Mouse (Mus musculus): ENCODE results near the gene Zfp451. TPM values are rescaled to one million over a fixed set of nuclear protein-coding genes. Genes with fewer than 3 reads are reported as not detected.
A peak's percentile ranks its signal among the peaks of the same experiment; 100 is the strongest.

Zfp451 gene
- polyA plus RNA-seq, 1 experiment from 2014 or later = 43.4 TPM

DNA sequence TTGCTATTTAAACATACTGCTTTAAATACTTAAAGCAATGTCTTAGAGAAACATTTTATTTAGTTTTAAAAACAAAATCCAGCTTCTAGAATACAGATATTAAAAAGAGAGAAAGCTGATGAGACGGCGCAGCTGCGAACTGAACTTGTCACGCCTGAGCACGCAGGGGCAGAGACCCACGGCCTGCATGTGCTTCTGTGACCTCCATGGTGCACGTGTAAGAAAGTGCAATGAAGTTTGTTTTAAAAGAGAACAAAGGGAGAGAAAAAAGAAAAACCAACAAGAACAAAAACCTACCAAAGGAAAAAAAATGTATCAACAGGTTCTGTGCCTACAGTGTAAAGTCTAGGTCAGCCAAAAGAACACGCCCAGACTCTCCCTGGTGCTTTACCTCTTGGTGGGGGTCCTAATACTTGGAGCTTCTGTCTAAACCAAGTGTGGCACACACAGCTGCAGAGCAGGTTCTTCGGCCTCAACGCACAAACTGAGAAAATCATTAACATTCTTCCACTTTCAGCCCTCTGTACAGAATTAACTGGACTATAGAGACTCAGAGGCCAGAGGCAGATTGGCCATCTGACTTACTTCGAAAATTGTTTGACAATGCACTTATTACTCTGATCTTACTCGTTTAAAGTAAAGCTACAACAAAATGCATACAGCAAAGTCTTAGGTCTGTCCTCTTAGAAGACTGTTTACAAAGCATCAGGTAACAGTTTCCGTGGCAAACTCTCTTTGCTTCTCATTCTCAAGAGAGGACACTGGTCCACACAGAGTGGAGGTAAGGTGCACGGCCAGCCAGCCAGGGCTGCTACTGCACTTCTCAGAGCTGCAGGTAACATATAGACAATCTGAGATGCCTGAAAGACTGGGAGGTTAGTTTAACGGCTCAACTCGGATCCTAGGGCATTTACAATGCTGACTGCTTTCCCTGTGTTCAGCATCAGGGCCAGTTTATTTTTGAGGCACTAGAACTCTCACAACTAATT, 47.6 kb downstream of the Zfp451 start:
- no peak overlapping the region for H3K4me3 ChIP-seq (ENCODE audit: low read depth, low read length)
- no peaks in the 10 kb centered on the region for H3K9me3 ChIP-seq (replicated peaks; ENCODE audit: control insufficient read depth, low read length)
- no peaks in the 10 kb centered on the region for H3K4me1 ChIP-seq (ENCODE audit: control insufficient read depth, insufficient read depth, low read length)
- H3K27ac ChIP-seq (ENCODE audit: low read depth, low read length) = no peak overlapping the region
- WGBS = 62% methylated on average over 16 of the region's 16 CpGs
- peaks cover 64% of the 10 kb centered on the region for H3K36me3 ChIP-seq (ENCODE audit: control insufficient read depth, insufficient read depth, low read length)
- no peaks in the 10 kb centered on the region for H3K27me3 ChIP-seq (replicated peaks; ENCODE audit: control insufficient read depth, insufficient read depth, low read length)
- ATAC-seq (no peak), DNase-seq (ENCODE audit: low spot score) (no peak)
- no peak overlapping the region for H3K4me2 ChIP-seq (ENCODE audit: low read length)
- H3K9ac ChIP-seq (ENCODE audit: low read length) = no peak overlapping the region

DNA sequence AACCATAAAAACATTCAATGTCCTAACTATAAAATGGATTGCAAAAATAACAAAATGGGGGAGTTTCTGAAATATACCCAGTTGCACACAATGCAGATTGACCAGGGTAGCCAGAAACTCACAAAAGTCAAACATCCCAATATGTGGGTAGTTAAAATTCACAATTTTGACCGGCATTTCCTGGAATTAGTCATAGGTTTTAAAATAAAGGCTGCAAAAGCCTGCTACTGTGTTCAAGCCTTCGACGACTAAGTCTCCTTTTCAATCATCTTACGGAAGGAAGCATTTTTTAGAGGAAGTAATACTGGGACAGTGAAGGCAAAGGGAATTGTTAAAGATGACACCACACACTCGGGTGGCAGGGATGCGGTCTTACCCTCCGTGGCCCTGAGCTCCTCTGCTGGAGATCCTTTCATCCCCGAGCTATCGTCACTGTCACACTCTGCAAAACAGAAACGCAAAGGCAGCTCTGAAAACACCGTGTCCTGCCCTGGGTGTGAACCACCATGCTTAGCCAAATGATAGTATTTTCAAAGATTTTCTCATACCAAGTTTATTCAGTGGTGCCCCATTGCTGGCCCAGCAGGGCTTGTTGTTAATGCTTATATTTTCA, 48.8 kb downstream of the Zfp451 start:
- H3K4me2 ChIP-seq (ENCODE audit: low read length) = no peak overlapping the region
- H3K9me3 ChIP-seq (replicated peaks; ENCODE audit: control insufficient read depth, low read length) = no peaks in the 10 kb centered on the region
- no peaks in the 10 kb centered on the region for H3K4me1 ChIP-seq (ENCODE audit: control insufficient read depth, insufficient read depth, low read length)
- ATAC-seq = no peak
- no peaks in the 10 kb centered on the region for H3K27me3 ChIP-seq (replicated peaks; ENCODE audit: control insufficient read depth, insufficient read depth, low read length)
- H3K27ac ChIP-seq (ENCODE audit: low read depth, low read length) = no peak overlapping the region
- 89% methylated on average over 11 of the region's 11 CpGs for WGBS
- H3K4me3 ChIP-seq (ENCODE audit: low read depth, low read length) = no peak overlapping the region
- no peak overlapping the region for H3K9ac ChIP-seq (ENCODE audit: low read length)
- H3K36me3 ChIP-seq (ENCODE audit: control insufficient read depth, insufficient read depth, low read length) = peaks cover 55% of the 10 kb centered on the region
- DNase-seq (ENCODE audit: low spot score) = no peak

- Histone ChIP-seq H3K36me3 (ENCODE audit: control insufficient read depth, insufficient read depth, low read length) (peaks cover 44% of the 10 kb centered on the region), H3K4me1 (ENCODE audit: control insufficient read depth, insufficient read depth, low read length) (no peaks in the 10 kb centered on the region), H3K4me3 (ENCODE audit: low read depth, low read length) (no peak overlapping the region), H3K27me3 (replicated peaks; ENCODE audit: control insufficient read depth, insufficient read depth, low read length) (no peaks in the 10 kb centered on the region), H3K27ac (ENCODE audit: low read depth, low read length) (no peak overlapping the region), H3K9ac (ENCODE audit: low read length) (no peak overlapping the region), H3K4me2 (ENCODE audit: low read length) (no peak overlapping the region), H3K9me3 (replicated peaks; ENCODE audit: control insufficient read depth, low read length) (no peaks in the 10 kb centered on the region)
- ATAC-seq (no peak), DNase-seq (ENCODE audit: low spot score) (no peak)
- 76% methylated on average over 2 of the region's 2 CpGs for WGBS
Observed at GRCm38 (mm10) chr1:33763826-33764225, 50.6 kb downstream of the Zfp451 start.

DNA sequence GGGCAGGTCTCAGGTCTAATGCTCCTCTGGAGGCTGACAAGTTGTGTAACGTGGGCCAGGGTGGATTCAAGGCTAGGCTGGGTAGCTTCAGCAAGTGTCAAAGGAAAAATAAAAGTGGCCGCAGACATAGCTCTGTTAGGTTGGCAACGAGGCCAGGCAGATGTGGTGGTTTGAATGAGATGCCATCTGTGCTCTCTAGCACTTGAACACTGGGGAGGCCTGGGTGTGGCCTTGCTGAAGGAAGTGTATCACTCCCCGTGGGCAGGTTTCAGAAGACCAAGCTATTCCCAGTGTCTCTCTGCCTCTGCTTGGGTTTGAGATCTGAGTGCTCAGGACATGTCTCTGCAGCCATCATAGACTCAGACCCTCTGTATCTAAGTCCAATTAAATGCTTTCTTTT, 55.9 kb downstream of the Zfp451 start:
- WGBS = 64% methylated on average over 4 of the region's 4 CpGs
- H3K4me1 ChIP-seq (ENCODE audit: control insufficient read depth, insufficient read depth, low read length) = peaks cover 10% of the 10 kb centered on the region; the same call in 1 of the 2 replicates
- DNase-seq (ENCODE audit: low spot score) (no peak), ATAC-seq (no peak)
- H3K9ac ChIP-seq (ENCODE audit: low read length) = no peak overlapping the region
- H3K27me3 ChIP-seq (replicated peaks; ENCODE audit: control insufficient read depth, insufficient read depth, low read length) = no peaks in the 10 kb centered on the region
- no peak overlapping the region for H3K4me2 ChIP-seq (ENCODE audit: low read length)
- no peaks in the 10 kb centered on the region for H3K9me3 ChIP-seq (replicated peaks; ENCODE audit: control insufficient read depth, low read length)
- H3K27ac ChIP-seq (ENCODE audit: low read depth, low read length) = no peak overlapping the region
- no peak overlapping the region for H3K4me3 ChIP-seq (ENCODE audit: low read depth, low read length)
- peaks cover 12% of the 10 kb centered on the region; the same call in 1 of the 2 replicates for H3K36me3 ChIP-seq (ENCODE audit: control insufficient read depth, insufficient read depth, low read length)

DNA sequence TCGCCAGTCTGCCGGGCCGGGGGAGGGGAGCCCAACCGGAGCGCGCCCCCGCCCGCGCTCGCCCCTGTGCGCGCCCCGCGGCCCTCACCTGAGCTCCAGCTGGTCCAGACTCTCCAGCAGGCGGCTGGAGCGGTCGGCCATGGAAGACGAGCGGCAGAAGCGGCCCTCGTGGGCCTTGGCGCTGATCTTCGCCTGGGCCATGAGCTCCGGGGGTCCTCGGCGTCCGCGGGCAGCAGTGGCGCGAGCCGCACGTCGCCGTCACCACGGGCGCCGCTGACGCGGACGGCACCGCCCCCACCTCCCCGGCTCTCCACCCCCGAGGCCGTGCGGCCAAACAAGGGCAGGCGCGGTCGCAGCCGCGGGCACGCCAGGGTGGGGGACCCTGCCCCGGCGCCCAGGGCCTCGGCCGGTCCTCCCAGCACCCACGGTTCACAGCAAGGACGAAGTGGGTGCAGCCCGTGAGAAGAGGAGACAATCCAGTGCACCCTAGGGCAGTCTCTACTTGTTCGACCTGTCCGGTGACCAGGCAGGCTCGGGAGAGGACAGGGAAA, 56.8 kb downstream of the Zfp451 start, which contains the start of gene Bag2:
TSS of gene Bag2 (minus strand) at position 305 of the 551 bp plus-strand sequence.
- no peaks in the 10 kb centered on the region for H3K27me3 ChIP-seq (replicated peaks; ENCODE audit: control insufficient read depth, insufficient read depth, low read length)
- H3K27ac ChIP-seq (ENCODE audit: low read depth, low read length) = no peak within 1 kb of the TSS
- under 1% methylated on average over 59 of the region's 61 CpGs for WGBS
- ATAC-seq = peak; percentile 87
- H3K4me2 ChIP-seq (ENCODE audit: low read length) = peak within 1 kb of the TSS; percentile 96
- peak within 1 kb of the TSS; percentile 63 for H3K4me3 ChIP-seq (ENCODE audit: low read depth, low read length)
- H3K9me3 ChIP-seq (replicated peaks; ENCODE audit: control insufficient read depth, low read length) = no peaks in the 10 kb centered on the region
- peak within 1 kb of the TSS; percentile 79 for H3K9ac ChIP-seq (ENCODE audit: low read length)
- DNase-seq (ENCODE audit: low spot score) = peak; percentile 44
- H3K4me1 ChIP-seq (ENCODE audit: control insufficient read depth, insufficient read depth, low read length) = peaks cover 10% of the 10 kb centered on the region; the same call in 1 of the 2 replicates
- peaks cover 7% of the 10 kb centered on the region; the same call in 1 of the 2 replicates for H3K36me3 ChIP-seq (ENCODE audit: control insufficient read depth, insufficient read depth, low read length)

DNA sequence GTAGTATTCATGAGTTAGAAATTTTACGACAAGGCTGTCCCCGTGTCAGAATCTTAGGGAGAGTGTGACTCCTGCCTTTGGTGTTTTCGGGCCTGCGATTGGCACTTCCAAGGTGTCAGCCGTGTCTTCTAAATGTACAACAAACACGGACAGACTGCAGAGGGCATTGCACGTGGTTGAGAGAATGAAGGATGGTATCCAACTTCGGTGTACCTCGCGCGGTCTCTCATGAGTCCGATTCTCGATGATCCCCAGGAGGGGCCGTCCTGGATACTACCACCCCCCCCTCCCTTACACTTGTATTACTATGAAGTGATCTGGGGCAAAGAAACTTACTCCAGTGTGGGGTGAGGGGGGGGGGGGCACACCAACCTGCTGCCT, 57.4 kb downstream of the Zfp451 start:
- peak; percentile 41 for DNase-seq (ENCODE audit: low spot score)

DNA sequence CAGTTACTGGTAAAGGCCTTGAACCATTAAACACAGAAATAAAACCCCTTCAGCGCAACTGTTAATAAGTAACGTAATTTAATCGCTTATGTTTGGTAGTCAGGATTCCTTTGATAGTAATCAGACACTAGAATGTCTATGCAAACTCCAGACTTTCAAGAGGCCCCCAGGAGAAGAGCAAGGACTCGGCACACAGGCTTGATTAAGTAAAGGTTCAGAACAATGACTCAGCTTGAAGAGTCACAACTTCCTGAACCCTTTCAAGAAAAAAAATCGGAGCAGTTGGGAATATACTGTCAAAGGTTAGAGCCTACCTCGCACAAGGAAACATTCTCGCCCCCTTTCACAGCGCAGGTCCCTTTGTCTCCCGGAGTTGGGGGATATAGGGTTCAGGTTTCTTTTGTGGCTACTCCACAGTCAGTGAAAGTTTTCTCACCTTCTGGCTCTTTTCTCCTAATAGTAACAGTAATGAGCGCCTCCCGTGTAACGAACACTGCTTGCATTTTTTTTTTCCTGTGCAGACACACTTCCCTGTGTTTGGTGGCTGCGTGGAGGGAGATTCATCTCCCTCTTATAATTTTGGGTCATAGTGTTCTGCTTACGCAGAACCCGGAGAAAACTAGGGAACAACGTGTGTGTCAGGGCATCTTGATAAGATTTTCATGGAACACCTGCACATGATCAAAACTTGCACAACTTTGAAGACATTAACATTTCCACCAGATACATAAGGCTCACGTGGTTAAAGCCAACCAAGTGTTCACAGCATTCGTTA, 58.0 kb downstream of the Zfp451 start:
- Histone ChIP-seq H3K4me3 (ENCODE audit: low read depth, low read length) (peak overlapping the region; percentile 63), H3K27me3 (replicated peaks; ENCODE audit: control insufficient read depth, insufficient read depth, low read length) (no peaks in the 10 kb centered on the region), H3K4me1 (ENCODE audit: control insufficient read depth, insufficient read depth, low read length) (peaks cover 10% of the 10 kb centered on the region; the same call in 1 of the 2 replicates), H3K4me2 (ENCODE audit: low read length) (peak overlapping the region; percentile 96), H3K36me3 (ENCODE audit: control insufficient read depth, insufficient read depth, low read length) (peaks cover 7% of the 10 kb centered on the region; the same call in 1 of the 2 replicates), H3K9me3 (replicated peaks; ENCODE audit: control insufficient read depth, low read length) (no peaks in the 10 kb centered on the region), H3K27ac (ENCODE audit: low read depth, low read length) (no peak overlapping the region), H3K9ac (ENCODE audit: low read length) (peak overlapping the region; percentile 79)
- ATAC-seq (no peak), DNase-seq (ENCODE audit: low spot score) (no peak)
- WGBS = 21% methylated on average over 18 of the region's 18 CpGs

More for the DNA sequence above, 57.4 kb downstream of the Zfp451 start:
- 8% methylated on average over 14 of the region's 14 CpGs for WGBS
- Histone ChIP-seq H3K36me3 (ENCODE audit: control insufficient read depth, insufficient read depth, low read length) (peaks cover 7% of the 10 kb centered on the region; the same call in 1 of the 2 replicates), H3K4me1 (ENCODE audit: control insufficient read depth, insufficient read depth, low read length) (peaks cover 10% of the 10 kb centered on the region; the same call in 1 of the 2 replicates), H3K4me3 (ENCODE audit: low read depth, low read length) (peak overlapping the region; percentile 63), H3K27me3 (replicated peaks; ENCODE audit: control insufficient read depth, insufficient read depth, low read length) (no peaks in the 10 kb centered on the region), H3K9me3 (replicated peaks; ENCODE audit: control insufficient read depth, low read length) (no peaks in the 10 kb centered on the region), H3K9ac (ENCODE audit: low read length) (peak overlapping the region; percentile 79), H3K4me2 (ENCODE audit: low read length) (peak overlapping the region; percentile 96), H3K27ac (ENCODE audit: low read depth, low read length) (no peak overlapping the region)
- peak; percentile 43 for ATAC-seq

DNA sequence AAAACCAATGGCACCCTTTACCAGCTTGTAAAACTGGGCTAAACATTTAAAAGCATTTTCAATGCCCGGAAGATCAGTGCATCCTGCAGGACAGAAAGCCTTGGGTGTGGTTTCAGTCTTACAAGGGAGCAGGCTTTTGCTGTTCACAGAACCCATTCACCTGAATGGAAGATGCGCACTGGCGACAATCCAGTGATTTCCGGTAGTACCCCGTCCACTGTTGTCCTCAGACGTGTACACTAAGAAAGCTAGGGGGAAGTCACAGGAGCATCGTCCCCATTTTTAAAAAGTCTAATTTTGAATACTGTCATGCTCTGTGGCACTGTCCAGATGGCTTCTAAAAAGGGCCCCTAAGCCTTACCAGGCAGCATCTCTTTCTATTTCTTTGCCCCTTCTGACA, 58.6 kb downstream of the Zfp451 start:
- Histone ChIP-seq H3K36me3 (ENCODE audit: control insufficient read depth, insufficient read depth, low read length) (peaks cover 6% of the 10 kb centered on the region; the same call in 1 of the 2 replicates), H3K9me3 (replicated peaks; ENCODE audit: control insufficient read depth, low read length) (no peaks in the 10 kb centered on the region), H3K27ac (ENCODE audit: low read depth, low read length) (no peak overlapping the region), H3K27me3 (replicated peaks; ENCODE audit: control insufficient read depth, insufficient read depth, low read length) (no peaks in the 10 kb centered on the region), H3K9ac (ENCODE audit: low read length) (no peak overlapping the region), H3K4me1 (ENCODE audit: control insufficient read depth, insufficient read depth, low read length) (peaks cover 10% of the 10 kb centered on the region; the same call in 1 of the 2 replicates), H3K4me2 (ENCODE audit: low read length) (peak overlapping the region; percentile 96), H3K4me3 (ENCODE audit: low read depth, low read length) (no peak overlapping the region)
- ATAC-seq = no peak
- no peak for DNase-seq (ENCODE audit: low spot score)
- 74% methylated on average over 7 of the region's 7 CpGs for WGBS
